Mouse (Mus musculus) cortical plate, adult 2 months (tissue): Measurements from ENCODE around the gene Limk2.

Source experiments
- CTCF ChIP-seq: fragments of 200-500 bp; IDR thresholded peaks from 2 replicates; pipeline ENCODE4 v1.5.1; 2011; ENCODE audit warnings: mild to moderate bottlenecking, control low read depth, low read length; ENCODE audit not compliant: insufficient read depth; ENCODE audit errors: extremely low read depth
- POLR2A ChIP-seq: fragments of 200-500 bp; IDR thresholded peaks from 2 replicates; pipeline ENCODE4 v1.6.1; 2011; ENCODE audit warnings: mild to moderate bottlenecking, low read length, control low read depth; ENCODE audit not compliant: insufficient read depth; ENCODE audit errors: extremely low read depth

DNA sequence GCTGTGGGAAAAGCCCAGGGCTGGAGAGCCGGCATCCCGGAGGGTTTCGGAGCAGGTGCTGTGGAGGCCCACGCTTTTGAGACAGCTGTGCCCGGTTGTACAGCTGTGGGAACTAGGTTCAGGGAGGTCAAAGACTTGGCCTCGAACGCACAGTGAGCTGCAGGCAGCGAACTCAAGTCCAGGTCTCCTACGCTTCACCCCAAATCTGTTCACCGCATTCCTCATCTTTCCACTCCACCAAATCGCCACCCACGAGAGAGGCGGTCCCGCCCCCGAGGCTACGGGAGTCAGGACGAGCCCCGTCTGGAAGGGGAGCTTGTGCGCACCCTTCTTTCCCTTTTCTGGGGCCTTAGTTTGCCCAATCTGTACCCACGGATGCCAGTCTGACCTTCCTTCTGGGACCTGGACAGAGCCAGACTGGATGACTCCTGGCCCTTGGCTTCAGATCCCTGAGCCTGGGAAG is 42.7 kb upstream of the Limk2 start:
- TF ChIP-seq POLR2A: no peak
- TF ChIP-seq CTCF: no peak
